Mouse (Mus musculus) embryo, embryonic 11.5 days (tissue): ENCODE data around the gene Gsx1.
A peak's percentile ranks its signal among the peaks of the same experiment; 100 is the strongest.

ENCODE experiments used
- DNase-seq: peaks from one replicate; pipeline ENCODE4 v3.0.0-alpha.2; 2012; ENCODE audit warnings: low read depth, low spot score

Gsx1 gene

DNA sequence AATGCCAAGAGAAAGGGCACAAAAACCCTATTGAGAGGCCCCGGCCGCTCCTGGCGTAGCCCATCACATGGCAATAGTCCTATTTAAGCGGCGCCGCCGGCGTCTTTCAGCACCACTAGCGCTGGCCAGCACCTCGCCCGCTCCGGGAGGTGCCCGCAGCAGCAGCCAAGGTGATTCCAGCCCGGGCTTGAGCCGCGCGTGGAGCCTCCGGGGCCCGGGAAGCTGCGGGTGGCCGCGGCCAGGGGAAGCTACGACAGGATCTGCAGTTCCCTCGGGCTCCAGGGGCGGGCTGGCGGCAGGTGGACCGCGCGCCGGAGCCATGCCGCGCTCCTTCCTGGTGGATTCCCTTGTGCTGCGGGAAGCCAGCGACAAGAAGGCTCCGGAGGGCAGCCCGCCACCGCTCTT, at the start of gene Gsx1:
TSS of gene Gsx1 (plus strand) at position 126 of the 405 bp plus-strand sequence.
- DNase-seq: peak; percentile 64

DNA sequence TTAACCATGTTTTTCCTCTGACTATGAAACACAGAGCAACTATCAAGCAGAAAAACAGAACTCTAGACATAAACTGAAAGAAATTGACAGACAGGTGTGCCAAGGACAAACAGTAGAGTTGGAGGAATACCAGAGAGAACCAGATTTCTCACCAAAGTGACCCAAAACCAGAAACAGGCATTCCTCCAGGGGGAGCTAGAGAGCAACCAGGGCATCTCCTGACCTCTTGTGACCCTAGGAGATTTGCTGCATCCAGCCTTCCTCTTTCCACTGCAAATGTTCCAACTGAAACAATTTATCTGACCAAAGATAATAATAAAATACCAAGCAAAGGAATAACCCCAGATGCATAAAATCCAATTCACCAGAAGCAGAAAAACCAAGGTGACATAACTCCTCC, 41.2 kb upstream of the Gsx1 start:
- DNase-seq: no peak

DNA sequence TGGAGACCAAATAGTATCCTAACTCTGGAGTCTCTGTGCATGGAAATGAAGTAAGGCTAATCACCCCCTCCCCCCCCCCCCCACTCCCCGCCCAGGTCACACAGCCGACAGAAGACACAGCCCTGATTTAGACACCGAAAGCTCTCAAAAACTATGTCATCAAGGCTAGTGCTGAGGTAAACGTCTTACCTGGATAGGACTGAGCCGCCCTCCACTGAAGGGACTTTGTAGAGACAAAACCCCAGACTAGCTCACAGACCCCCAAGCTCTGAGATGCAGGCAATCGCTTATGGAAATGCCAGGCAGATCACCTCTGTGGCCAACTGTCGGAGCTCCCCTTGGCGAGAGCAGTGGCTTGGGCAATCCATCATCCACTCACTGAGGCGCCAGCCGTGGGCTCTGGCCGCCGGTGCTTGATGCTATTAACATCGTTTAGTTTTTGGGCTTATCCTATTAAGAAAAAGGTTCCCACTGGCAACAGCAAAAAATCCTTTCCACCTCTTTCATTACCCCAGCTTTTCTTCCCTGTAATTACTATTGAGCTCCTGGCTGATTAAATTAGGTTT, 33.6 kb upstream of the Gsx1 start:
- DNase-seq: no peak

- DNase-seq: no peak
Observed at GRCm38 (mm10) chr5:147155449-147156133, 32.9 kb upstream of the Gsx1 start.

DNA sequence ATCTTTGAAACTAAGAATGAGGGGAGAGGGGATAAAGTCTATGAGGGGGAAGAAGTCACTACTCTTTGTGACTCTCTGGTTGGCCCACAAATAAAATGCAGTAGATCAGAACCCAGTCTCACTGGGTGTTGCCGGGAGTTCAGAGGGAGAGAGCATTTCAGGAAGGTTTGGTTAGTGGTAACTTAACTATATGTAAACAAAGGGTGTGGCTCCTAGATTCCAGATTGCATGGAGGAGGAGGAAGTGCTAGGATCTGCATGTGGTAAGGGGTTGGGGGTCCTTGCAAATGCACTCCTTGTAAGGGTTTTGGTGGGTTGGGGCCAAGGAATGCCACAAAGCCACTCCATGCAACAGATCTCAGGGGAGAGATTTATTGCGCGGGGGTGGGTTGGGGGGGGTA, 32.1 kb upstream of the Gsx1 start:
- DNase-seq: no peak

GRCm38 (mm10) chr5:147157441-147157840, 31.1 kb upstream of the Gsx1 start:
- DNase-seq: no peak

- no peak for DNase-seq
Observed at GRCm38 (mm10) chr5:147159320-147159719, 29.2 kb upstream of the Gsx1 start.

DNA sequence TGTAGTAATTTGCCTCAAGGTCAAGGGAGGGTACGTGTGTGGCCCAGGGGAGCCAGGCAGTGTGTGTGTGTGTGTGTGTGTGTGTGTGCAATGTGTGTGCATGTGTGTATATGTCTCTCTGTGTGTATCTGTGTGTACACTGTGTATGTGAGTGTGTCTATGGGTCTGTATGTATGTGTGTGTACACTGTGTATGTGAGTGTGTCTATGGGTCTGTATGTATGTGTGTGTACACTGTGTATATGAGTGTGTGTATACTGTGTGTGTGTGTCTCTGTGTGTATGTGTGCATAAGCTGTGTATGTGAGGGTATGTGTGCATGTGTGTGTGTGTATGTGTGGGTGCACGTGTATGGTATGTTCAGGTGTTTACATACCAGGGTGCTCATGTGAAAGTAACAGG, 28.7 kb upstream of the Gsx1 start:
- DNase-seq: no peak

DNA sequence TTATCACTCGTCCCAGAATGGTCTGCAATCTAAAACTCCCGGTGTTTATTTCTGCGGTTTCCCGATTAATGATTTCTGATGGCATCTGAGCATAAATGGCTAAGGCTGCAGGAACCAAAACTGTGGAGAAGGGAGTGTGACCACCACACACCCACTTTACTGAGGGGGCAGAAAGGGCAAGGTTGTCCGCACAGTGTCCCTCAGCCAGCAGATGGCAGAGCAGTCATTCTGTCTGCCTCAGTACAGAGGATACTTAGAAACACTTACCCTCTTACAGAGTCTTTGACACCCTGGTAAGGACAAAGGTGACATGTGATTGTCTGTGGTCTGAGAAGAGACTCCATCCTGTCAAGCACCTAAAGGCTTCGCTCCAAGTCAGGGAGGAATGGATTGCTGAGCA, 23.4 kb upstream of the Gsx1 start:
- DNase-seq: no peak

DNA sequence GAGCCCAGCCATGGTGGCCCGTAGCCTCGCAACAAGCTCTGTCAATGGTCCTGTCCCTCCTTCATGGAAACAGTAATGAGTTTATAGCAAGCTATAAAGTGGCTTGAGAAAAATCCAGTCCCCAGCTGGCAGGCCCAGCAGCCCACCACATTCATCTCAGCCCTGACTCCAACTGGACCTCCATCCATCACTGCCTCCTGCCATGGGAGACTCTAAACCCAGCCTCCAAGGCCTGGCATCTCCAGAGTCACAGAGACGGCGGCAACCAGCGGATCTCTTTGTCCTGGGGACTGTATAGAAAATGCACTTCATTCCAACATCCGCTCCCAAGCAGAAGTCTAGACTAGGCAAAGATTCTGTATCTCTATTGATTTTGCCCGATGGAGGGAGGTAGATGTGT, 18.4 kb upstream of the Gsx1 start:
- DNase-seq: no peak

- no peak for DNase-seq
Observed at GRCm38 (mm10) chr5:147174046-147174445, 14.4 kb upstream of the Gsx1 start.

- no peak for DNase-seq
Observed at GRCm38 (mm10) chr5:147185174-147185915, 3.2 kb upstream of the Gsx1 start.

- DNase-seq: no peak
Observed at GRCm38 (mm10) chr5:147186001-147186431, 2.5 kb upstream of the Gsx1 start.

DNA sequence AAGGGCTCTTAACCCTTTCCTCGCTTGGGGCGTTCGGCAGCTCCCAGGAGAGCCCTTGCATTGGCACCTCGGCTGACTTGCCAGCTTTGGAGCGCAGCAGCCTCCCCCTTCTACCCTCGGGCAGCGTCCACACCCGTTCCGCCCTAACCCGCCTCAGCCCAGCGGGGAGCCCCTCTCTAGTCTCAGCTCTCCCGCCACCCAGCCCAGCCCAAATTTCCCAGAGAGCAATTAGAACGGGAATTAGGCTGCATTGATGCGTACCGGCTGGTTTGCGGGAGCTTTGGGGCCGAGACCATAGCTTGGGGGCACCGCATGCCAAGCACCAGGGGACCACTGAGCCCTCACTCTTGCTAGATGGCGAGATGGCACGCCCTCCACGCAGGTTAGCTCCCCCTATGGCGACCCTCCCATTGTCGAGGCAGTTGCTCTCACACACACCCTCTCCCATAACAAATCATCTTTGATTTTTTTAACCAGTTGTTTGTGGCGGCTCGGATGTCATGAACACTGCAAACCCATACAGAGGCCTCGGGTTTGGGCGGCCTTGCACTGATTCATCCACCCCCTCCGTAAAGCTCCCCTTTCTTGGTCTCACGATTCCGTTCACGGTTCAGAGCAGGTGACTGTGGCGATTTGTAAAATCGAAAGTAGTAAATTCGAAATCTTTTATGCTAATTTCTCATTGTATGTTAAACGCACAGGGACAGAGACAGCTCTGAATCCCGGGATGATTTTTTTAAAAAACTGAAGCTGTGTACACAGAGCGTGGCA, 1.5 kb upstream of the Gsx1 start:
- no peak for DNase-seq

DNA sequence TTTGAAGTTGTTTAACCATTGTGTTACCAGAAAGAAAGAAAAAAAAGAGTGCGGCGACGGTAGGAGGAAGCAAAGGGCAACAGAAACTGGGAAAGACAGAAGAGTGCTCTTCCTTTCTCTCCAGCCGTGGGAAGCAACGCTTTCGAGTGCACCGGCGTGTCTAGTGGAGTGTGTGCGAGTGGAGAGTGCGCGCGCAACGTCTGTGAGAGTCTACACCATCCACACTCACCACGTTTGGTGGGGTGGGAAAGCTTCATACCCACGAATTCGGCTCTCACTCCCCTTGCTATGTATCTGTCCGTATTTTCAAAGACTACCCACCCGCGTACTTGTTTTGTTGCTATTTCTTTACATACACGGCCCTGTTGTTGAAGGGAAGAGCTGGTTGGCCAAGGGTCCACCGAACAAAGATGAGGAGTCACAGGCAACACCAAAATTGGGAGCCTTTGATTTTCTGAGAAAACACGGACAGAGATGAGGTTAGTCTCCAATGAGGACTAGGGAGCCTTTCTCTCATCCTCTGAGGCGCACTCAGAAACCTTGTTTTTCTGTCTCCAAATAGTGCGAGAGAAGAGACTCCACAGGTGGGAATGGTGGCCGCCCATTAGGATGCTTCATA, 835 bp upstream of the Gsx1 start:
- DNase-seq: no peak

GRCm38 (mm10) chr5:147189156-147189555, 660 bp downstream of the Gsx1 start:
- DNase-seq: no peak

- DNase-seq: no peak
Observed at GRCm38 (mm10) chr5:147189836-147190602, 1.5 kb downstream of the Gsx1 start.

- DNase-seq: no peak
Observed at GRCm38 (mm10) chr5:147190885-147191284, 2.4 kb downstream of the Gsx1 start.

- DNase-seq: no peak
Observed at GRCm38 (mm10) chr5:147191801-147192575, 3.5 kb downstream of the Gsx1 start.

- no peak for DNase-seq
Observed at GRCm38 (mm10) chr5:147192576-147192960, 4.1 kb downstream of the Gsx1 start.
